Mouse (Mus musculus): ENCODE results near the gene Dkc1. TPM values are rescaled to one million over a fixed set of nuclear protein-coding genes. Genes with fewer than 3 reads are reported as not detected.

The Dkc1 gene
- polyA plus RNA-seq, 1 experiment from 2014 or later, result 184 TPM

- no peaks in the 10 kb centered on the region for H3K27me3 ChIP-seq (ENCODE audit: insufficient read depth, low read length)
- WGBS, result 50% methylated on average over 4 of the region's 4 CpGs
- peak; percentile 55 for DNase-seq
Measured at GRCm38 (mm10) chrX:75148414-75148813, 52.8 kb downstream of the Dkc1 start.

GRCm38 (mm10) chrX:75150304-75150703 is 54.6 kb downstream of the Dkc1 start:
- Histone ChIP-seq H3K4me3 (ENCODE audit: low read depth, low read length) (no peak overlapping the region), H3K9me3 (ENCODE audit: low read depth, low read length) (no peaks in the 10 kb centered on the region), H3K4me2 (no peak overlapping the region), H3K9ac (no peak overlapping the region), H3K27me3 (ENCODE audit: insufficient read depth, low read length) (no peaks in the 10 kb centered on the region), H3K36me3 (ENCODE audit: insufficient read depth) (no peaks in the 10 kb centered on the region), H3K4me1 (ENCODE audit: insufficient read depth) (no peaks in the 10 kb centered on the region), H3K27ac (ENCODE audit: low read depth) (no peak overlapping the region)
- ATAC-seq (ENCODE audit: insufficient read depth) (no peak), DNase-seq (no peak)
- 60% methylated on average over 2 of the region's 2 CpGs for WGBS
- no peak for TF ChIP-seq CTCF (IDR thresholded peaks at IDR 0.05; ENCODE audit: low read depth)

More at GRCm38 (mm10) chrX:75148414-75148813, 52.8 kb downstream of the Dkc1 start:
- H3K9me3 ChIP-seq (ENCODE audit: low read depth, low read length), result no peaks in the 10 kb centered on the region
- no peaks in the 10 kb centered on the region for H3K36me3 ChIP-seq (ENCODE audit: insufficient read depth)
- H3K9ac ChIP-seq, result no peak overlapping the region
- no peak overlapping the region for H3K27ac ChIP-seq (ENCODE audit: low read depth)
- peak; percentile 75; the same call in 1 of the 2 replicates for ATAC-seq (ENCODE audit: insufficient read depth)
- no peak overlapping the region for H3K4me2 ChIP-seq
- H3K4me3 ChIP-seq (ENCODE audit: low read depth, low read length), result no peak overlapping the region
- H3K4me1 ChIP-seq (ENCODE audit: insufficient read depth), result no peaks in the 10 kb centered on the region
- no peak for TF ChIP-seq CTCF (IDR thresholded peaks at IDR 0.05; ENCODE audit: low read depth)

GRCm38 (mm10) chrX:75152249-75152648 is 56.6 kb downstream of the Dkc1 start:
- no peaks in the 10 kb centered on the region for H3K4me1 ChIP-seq (ENCODE audit: insufficient read depth)
- H3K4me2 ChIP-seq, result no peak overlapping the region
- no peak overlapping the region for H3K4me3 ChIP-seq (ENCODE audit: low read depth, low read length)
- no peaks in the 10 kb centered on the region for H3K27me3 ChIP-seq (ENCODE audit: insufficient read depth, low read length)
- H3K9me3 ChIP-seq (ENCODE audit: low read depth, low read length), result no peaks in the 10 kb centered on the region
- ATAC-seq (ENCODE audit: insufficient read depth) (no peak), DNase-seq (no peak)
- 66% methylated on average over 1 of the region's 1 CpGs for WGBS
- H3K9ac ChIP-seq, result no peak overlapping the region
- H3K27ac ChIP-seq (ENCODE audit: low read depth), result no peak overlapping the region
- no peak for TF ChIP-seq CTCF (IDR thresholded peaks at IDR 0.05; ENCODE audit: low read depth)
- H3K36me3 ChIP-seq (ENCODE audit: insufficient read depth), result no peaks in the 10 kb centered on the region

GRCm38 (mm10) chrX:75155576-75156243 is 60.1 kb downstream of the Dkc1 start:
- DNase-seq (peak; percentile 67), ATAC-seq (ENCODE audit: insufficient read depth) (peak; percentile 90)
- peak overlapping the region; percentile 52 for H3K9ac ChIP-seq
- no peaks in the 10 kb centered on the region for H3K36me3 ChIP-seq (ENCODE audit: insufficient read depth)
- peak overlapping the region; percentile 63 for H3K4me2 ChIP-seq
- no peaks in the 10 kb centered on the region for H3K27me3 ChIP-seq (ENCODE audit: insufficient read depth, low read length)
- no peaks in the 10 kb centered on the region for H3K9me3 ChIP-seq (ENCODE audit: low read depth, low read length)
- TF ChIP-seq CTCF (IDR thresholded peaks at IDR 0.05; ENCODE audit: low read depth), result no peak
- H3K27ac ChIP-seq (ENCODE audit: low read depth), result no peak overlapping the region
- no peaks in the 10 kb centered on the region for H3K4me1 ChIP-seq (ENCODE audit: insufficient read depth)
- peak overlapping the region; percentile 38 for H3K4me3 ChIP-seq (ENCODE audit: low read depth, low read length)
- WGBS, result 20% methylated on average over 8 of the region's 49 CpGs

Other genes starting within 250 kb of the Dkc1 start
- 5.9 and 7.1 TPM in 2 replicates for gene Gab3, start 10.4 kb upstream of the Dkc1 start, polyA plus RNA-seq (2014; fragmentation: Nextera tagmentation; extraction: Ambion mirVana)
- gene Mpp1, start 35.2 kb downstream of the Dkc1 start, polyA plus RNA-seq (2014; fragmentation: Nextera tagmentation; extraction: Ambion mirVana), result 65.9 and 69.6 TPM in 2 replicates
- not detected in 2 replicates for gene Smim9, start 67.9 kb downstream of the Dkc1 start, polyA plus RNA-seq (2014; fragmentation: Nextera tagmentation; extraction: Ambion mirVana)